Mouse (Mus musculus): ENCODE measurements around the gene Unc5c. TPM values are rescaled to one million over a fixed set of nuclear protein-coding genes. Genes with fewer than 3 reads are reported as not detected.

The Unc5c gene
- polyA plus RNA-seq, 1 experiment: not detected

- Histone ChIP-seq H3K9me3 (ENCODE audit: control insufficient read depth, low read length) (peaks cover 2% of the 10 kb centered on the region; the same call in 1 of the 2 replicates), H3K4me1 (ENCODE audit: control insufficient read depth) (no peaks in the 10 kb centered on the region), H3K36me3 (ENCODE audit: control insufficient read depth) (no peaks in the 10 kb centered on the region), H3K27me3 (ENCODE audit: control insufficient read depth) (no peaks in the 10 kb centered on the region), H3K4me3 (replicated peaks) (no peak overlapping the region)
- no peak for TF ChIP-seq TAL1 (IDR thresholded peaks at IDR 0.05; ENCODE audit: low read length)
- TF ChIP-seq GATA1 (IDR thresholded peaks at IDR 0.05; ENCODE audit: low read length): no peak
These were observed 354.4 kb downstream of the Unc5c start for GRCm38 (mm10) chr3:141819331-141819941.

- Histone ChIP-seq H3K36me3 (ENCODE audit: control insufficient read depth) (no peaks in the 10 kb centered on the region), H3K4me1 (ENCODE audit: control insufficient read depth) (no peaks in the 10 kb centered on the region), H3K27me3 (ENCODE audit: control insufficient read depth) (no peaks in the 10 kb centered on the region), H3K9me3 (ENCODE audit: control insufficient read depth, low read length) (no peaks in the 10 kb centered on the region), H3K4me3 (replicated peaks) (no peak overlapping the region)
- TF ChIP-seq TAL1 (IDR thresholded peaks at IDR 0.05; ENCODE audit: low read length) (no peak), GATA1 (IDR thresholded peaks at IDR 0.05; ENCODE audit: low read length) (no peak)
These were observed 363.3 kb downstream of the Unc5c start for GRCm38 (mm10) chr3:141828301-141828700.

GRCm38 (mm10) chr3:141831135-141831534 is 366.1 kb downstream of the Unc5c start:
- no peaks in the 10 kb centered on the region for H3K27me3 ChIP-seq (ENCODE audit: control insufficient read depth)
- no peaks in the 10 kb centered on the region for H3K9me3 ChIP-seq (ENCODE audit: control insufficient read depth, low read length)
- no peak for TF ChIP-seq TAL1 (IDR thresholded peaks at IDR 0.05; ENCODE audit: low read length)
- no peak for TF ChIP-seq GATA1 (IDR thresholded peaks at IDR 0.05; ENCODE audit: low read length)
- H3K4me3 ChIP-seq (replicated peaks): no peak overlapping the region
- H3K4me1 ChIP-seq (ENCODE audit: control insufficient read depth): no peaks in the 10 kb centered on the region
- no peaks in the 10 kb centered on the region for H3K36me3 ChIP-seq (ENCODE audit: control insufficient read depth)

DNA sequence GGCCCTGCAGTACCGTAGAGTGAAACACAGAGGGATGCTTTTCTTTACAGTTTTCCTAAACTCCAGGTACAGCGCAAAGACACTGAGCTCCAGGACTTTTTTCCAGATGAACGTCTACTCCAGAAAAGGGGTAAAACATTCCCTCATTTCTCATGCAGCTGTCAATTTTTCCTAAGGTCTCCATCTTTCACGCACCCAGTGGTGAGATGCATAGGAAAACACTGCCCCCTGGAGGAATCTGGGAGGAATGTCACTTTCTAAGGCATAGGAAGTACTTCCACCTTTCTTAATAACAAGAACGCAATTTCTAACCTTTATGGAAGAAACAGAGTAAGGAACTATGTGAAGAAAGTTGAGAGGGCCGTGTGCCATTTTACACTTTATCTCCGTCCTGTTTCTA is 373.8 kb downstream of the Unc5c start:
- Histone ChIP-seq H3K4me1 (ENCODE audit: control insufficient read depth) (no peaks in the 10 kb centered on the region), H3K27me3 (ENCODE audit: control insufficient read depth) (no peaks in the 10 kb centered on the region), H3K36me3 (ENCODE audit: control insufficient read depth) (no peaks in the 10 kb centered on the region), H3K9me3 (ENCODE audit: control insufficient read depth, low read length) (no peaks in the 10 kb centered on the region), H3K4me3 (replicated peaks) (no peak overlapping the region)
- TF ChIP-seq TAL1 (IDR thresholded peaks at IDR 0.05; ENCODE audit: low read length) (no peak), GATA1 (IDR thresholded peaks at IDR 0.05; ENCODE audit: low read length) (no peak)

GRCm38 (mm10) chr3:141849206-141849605 is 384.2 kb downstream of the Unc5c start:
- Histone ChIP-seq H3K4me1 (ENCODE audit: control insufficient read depth) (no peaks in the 10 kb centered on the region), H3K27me3 (ENCODE audit: control insufficient read depth) (no peaks in the 10 kb centered on the region), H3K4me3 (replicated peaks) (no peak overlapping the region), H3K9me3 (ENCODE audit: control insufficient read depth, low read length) (no peaks in the 10 kb centered on the region), H3K36me3 (ENCODE audit: control insufficient read depth) (no peaks in the 10 kb centered on the region)
- TF ChIP-seq GATA1 (IDR thresholded peaks at IDR 0.05; ENCODE audit: low read length): no peak
- no peak for TF ChIP-seq TAL1 (IDR thresholded peaks at IDR 0.05; ENCODE audit: low read length)

- no peak for TF ChIP-seq TAL1 (IDR thresholded peaks at IDR 0.05; ENCODE audit: low read length)
- Histone ChIP-seq H3K4me3 (replicated peaks) (no peak overlapping the region), H3K9me3 (ENCODE audit: control insufficient read depth, low read length) (no peaks in the 10 kb centered on the region), H3K36me3 (ENCODE audit: control insufficient read depth) (no peaks in the 10 kb centered on the region), H3K4me1 (ENCODE audit: control insufficient read depth) (no peaks in the 10 kb centered on the region), H3K27me3 (ENCODE audit: control insufficient read depth) (no peaks in the 10 kb centered on the region)
These were observed 385.1 kb downstream of the Unc5c start for GRCm38 (mm10) chr3:141850141-141850540.

DNA sequence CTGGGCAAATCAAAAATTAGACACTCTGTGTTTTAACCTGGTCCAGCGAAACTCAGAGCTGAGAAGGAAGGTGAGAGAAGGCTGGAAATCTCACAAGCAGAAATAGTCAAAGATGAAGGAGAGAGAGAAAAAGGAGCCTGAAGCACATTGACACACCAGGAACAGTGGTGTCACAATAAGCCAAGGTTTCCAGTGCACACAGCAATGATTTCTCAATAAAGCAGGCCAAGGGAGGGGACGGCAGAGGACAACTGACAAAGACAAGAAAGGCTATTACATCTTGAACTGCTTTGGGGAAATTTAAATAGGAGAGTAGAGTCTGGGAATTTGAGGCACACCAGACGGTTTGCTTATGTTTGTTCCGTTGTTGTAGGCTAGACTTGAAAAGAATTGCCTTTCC is 389.3 kb downstream of the Unc5c start:
- TF ChIP-seq GATA1 (IDR thresholded peaks at IDR 0.05; ENCODE audit: low read length) (no peak), TAL1 (IDR thresholded peaks at IDR 0.05; ENCODE audit: low read length) (no peak)

DNA sequence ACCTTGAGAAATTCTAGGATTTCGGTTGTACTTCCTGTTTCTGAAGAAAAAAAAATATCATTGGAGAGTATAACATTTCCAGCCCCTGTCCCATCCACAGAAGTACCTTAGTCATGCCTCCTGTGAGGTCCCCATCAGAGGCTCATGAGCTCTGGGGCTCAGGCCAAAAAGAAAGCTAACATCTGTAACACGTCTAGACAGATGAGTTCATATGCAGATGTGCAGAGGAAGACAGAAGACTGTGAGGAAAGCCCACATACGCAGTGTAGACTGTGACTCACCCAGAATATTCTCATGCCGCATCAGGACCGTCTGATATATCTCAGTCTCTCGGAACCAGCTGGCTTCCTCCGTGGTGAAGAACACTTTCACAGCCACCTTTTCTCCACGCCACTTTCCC is 392.1 kb downstream of the Unc5c start:
- Histone ChIP-seq H3K36me3 (ENCODE audit: control insufficient read depth) (no peaks in the 10 kb centered on the region), H3K4me3 (replicated peaks) (no peak overlapping the region), H3K27me3 (ENCODE audit: control insufficient read depth) (no peaks in the 10 kb centered on the region), H3K4me1 (ENCODE audit: control insufficient read depth) (no peaks in the 10 kb centered on the region), H3K9me3 (ENCODE audit: control insufficient read depth, low read length) (no peaks in the 10 kb centered on the region)
- no peak for TF ChIP-seq TAL1 (IDR thresholded peaks at IDR 0.05; ENCODE audit: low read length)
- TF ChIP-seq GATA1 (IDR thresholded peaks at IDR 0.05; ENCODE audit: low read length): no peak

More for the DNA sequence above, 389.3 kb downstream of the Unc5c start:
- Histone ChIP-seq H3K9me3 (ENCODE audit: control insufficient read depth, low read length) (no peaks in the 10 kb centered on the region), H3K4me3 (replicated peaks) (no peak overlapping the region), H3K27me3 (ENCODE audit: control insufficient read depth) (no peaks in the 10 kb centered on the region), H3K36me3 (ENCODE audit: control insufficient read depth) (no peaks in the 10 kb centered on the region), H3K4me1 (ENCODE audit: control insufficient read depth) (no peaks in the 10 kb centered on the region)

DNA sequence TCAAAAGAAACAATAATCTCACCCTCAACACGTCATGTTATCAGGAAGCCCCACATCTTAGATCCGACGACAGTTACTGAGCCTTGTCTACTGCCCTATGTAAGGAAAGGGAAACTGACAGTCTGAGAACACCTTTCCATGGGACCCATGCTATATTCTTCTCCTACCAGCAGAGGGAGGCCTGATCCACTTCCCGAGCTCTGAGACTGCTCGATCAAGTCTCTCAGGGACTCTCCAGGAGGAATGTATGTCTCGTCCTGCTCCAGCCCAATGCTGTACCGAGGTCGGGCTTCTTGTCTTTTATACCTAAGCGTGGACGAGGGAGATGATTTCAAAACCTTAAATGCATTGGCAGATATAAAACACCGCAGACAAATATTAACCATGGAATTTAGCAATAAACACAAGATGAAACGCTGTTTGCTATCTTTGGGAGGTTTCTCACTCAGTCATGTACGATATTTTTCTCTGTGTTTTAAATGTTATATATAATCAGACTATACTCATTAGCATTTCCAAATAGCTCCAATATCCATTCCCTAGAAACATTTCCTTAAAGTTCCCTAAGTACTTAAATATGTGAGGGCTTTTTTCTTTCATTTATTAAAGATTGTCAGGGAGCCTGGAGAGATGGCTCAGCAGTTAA is 397.9 kb downstream of the Unc5c start:
- Histone ChIP-seq H3K36me3 (ENCODE audit: control insufficient read depth) (no peaks in the 10 kb centered on the region), H3K9me3 (ENCODE audit: control insufficient read depth, low read length) (no peaks in the 10 kb centered on the region), H3K4me3 (replicated peaks) (no peak overlapping the region), H3K4me1 (ENCODE audit: control insufficient read depth) (no peaks in the 10 kb centered on the region), H3K27me3 (ENCODE audit: control insufficient read depth) (no peaks in the 10 kb centered on the region)
- no peak for TF ChIP-seq GATA1 (IDR thresholded peaks at IDR 0.05; ENCODE audit: low read length)
- no peak for TF ChIP-seq TAL1 (IDR thresholded peaks at IDR 0.05; ENCODE audit: low read length)
